Mouse (Mus musculus) liver, embryonic 15.5 days (tissue): Measurements from ENCODE around the gene Cdc42bpg. TPM values are rescaled to one million over a fixed set of nuclear protein-coding genes. Genes with fewer than 3 reads are reported as not detected.

Experiments used
- microRNA counts: library from miRNA; unstranded; fragments of <30 nt; microRNA quantifications from one replicate; lab custom pipeline; 2016
- microRNA-seq: library from miRNA; unstranded; fragments of <30 nt; microRNA quantifications from one replicate; pipeline ENCODE4, GENCODE M21; 2016
- polyA plus RNA-seq: library from polyadenylated mRNA; unstranded; fragments of >200 nt; fragmentation: Nextera tagmentation; extraction: Ambion mirVana; gene quantifications from 2 replicates; pipeline ENCODE4 v1.2.1, GENCODE M21; 2015

Cdc42bpg gene
- polyA plus RNA-seq, 1 experiment from 2014 or later: 0.21 TPM

MicroRNAs encoded within 50 kb of the gene (microRNA counts, 519-probe panel; counts per million panel counts)
- microRNA mmu-miR-192 (lab: Ali Mortazavi, UCI): 4,205 counts per million, percentile 85 among the panel's probes with 10 or more counts

Small RNAs within 50 kb of the gene (microRNA-seq; reads per million reads assigned to microRNA genes)
- gene Mir192 (4,847 reads per million, percentile 88 among the genes with 10 or more reads in this experiment), gene Mir194-2 (2,007 reads per million, percentile 82 among the genes with 10 or more reads in this experiment), gene Mir6989 (1.3 reads per million)

Other genes with a start within 250 kb of the Cdc42bpg start
- 39.5 and 41.8 TPM in 2 replicates for gene Mrpl49, start 248.7 kb upstream of the Cdc42bpg start, polyA plus RNA-seq
- gene Fau, start 248.6 kb upstream of the Cdc42bpg start, polyA plus RNA-seq: 401 and 446 TPM in 2 replicates
- 19.1 and 19.5 TPM in 2 replicates for gene Znhit2, start 245.3 kb upstream of the Cdc42bpg start, polyA plus RNA-seq
- gene Tm7sf2, start 238.1 kb upstream of the Cdc42bpg start, polyA plus RNA-seq: 49.1 and 50.2 TPM in 2 replicates
- gene Vps51, start 229.2 kb upstream of the Cdc42bpg start, polyA plus RNA-seq: 27.3 and 30.8 TPM in 2 replicates
- gene Tmem262, start 226.4 kb upstream of the Cdc42bpg start, polyA plus RNA-seq: not detected in 2 replicates
- 0.48 and 0.67 TPM in 2 replicates for gene Gm28374, start 224.2 kb upstream of the Cdc42bpg start, polyA plus RNA-seq
- gene Zfpl1, start 221.5 kb upstream of the Cdc42bpg start, polyA plus RNA-seq: 19.7 and 24.4 TPM in 2 replicates
- gene Cdca5, start 221.5 kb upstream of the Cdc42bpg start, polyA plus RNA-seq: 34.5 and 35.4 TPM in 2 replicates
- 0.23 and 0.25 TPM in 2 replicates for gene AC131692.1, start 212.0 kb upstream of the Cdc42bpg start, polyA plus RNA-seq
- 3.5 and 3.7 TPM in 2 replicates for gene Naaladl1, start 200.7 kb upstream of the Cdc42bpg start, polyA plus RNA-seq
- gene Sac3d1, start 187.8 kb upstream of the Cdc42bpg start, polyA plus RNA-seq: 23.2 and 24.0 TPM in 2 replicates
- 58.5 and 66.0 TPM in 2 replicates for gene Snx15, start 178.2 kb upstream of the Cdc42bpg start, polyA plus RNA-seq
- 0.17 and 0.44 TPM in 2 replicates for gene Batf2, start 165.5 kb upstream of the Cdc42bpg start, polyA plus RNA-seq
- 26.0 and 28.8 TPM in 2 replicates for gene Arl2, start 164.9 kb upstream of the Cdc42bpg start, polyA plus RNA-seq
- gene Majin, start 122.1 kb upstream of the Cdc42bpg start, polyA plus RNA-seq: not detected in 2 replicates
- gene Gpha2, start 80.1 kb upstream of the Cdc42bpg start, polyA plus RNA-seq: 0.15 and 0.28 TPM in 2 replicates
- 3.3 and 5.0 TPM in 2 replicates for gene Ppp2r5b, start 70.6 kb upstream of the Cdc42bpg start, polyA plus RNA-seq
- 4.7 and 5.8 TPM in 2 replicates for gene Atg2a, start 64.8 kb upstream of the Cdc42bpg start, polyA plus RNA-seq
- gene Ehd1, start 29.7 kb upstream of the Cdc42bpg start, polyA plus RNA-seq: 64.0 and 69.3 TPM in 2 replicates
- 25.1 and 25.4 TPM in 2 replicates for gene Men1, start 28.5 kb downstream of the Cdc42bpg start, polyA plus RNA-seq
- gene Map4k2, start 34.7 kb downstream of the Cdc42bpg start, polyA plus RNA-seq: 7.7 and 9.1 TPM in 2 replicates
- gene Sf1, start 57.2 kb downstream of the Cdc42bpg start, polyA plus RNA-seq: 64.3 and 68.8 TPM in 2 replicates
- 6.4 and 9.2 TPM in 2 replicates for gene Pygm, start 77.9 kb downstream of the Cdc42bpg start, polyA plus RNA-seq
- gene Rasgrp2, start 92.9 kb downstream of the Cdc42bpg start, polyA plus RNA-seq: 81.3 and 88.4 TPM in 2 replicates
- 0.39 and 0.51 TPM in 2 replicates for gene Nrxn2, start 112.3 kb downstream of the Cdc42bpg start, polyA plus RNA-seq
- not detected in 2 replicates for gene Slc22a12, start 236.6 kb downstream of the Cdc42bpg start, polyA plus RNA-seq